Mouse (Mus musculus): ENCODE results near the gene Gm28308. TPM values are rescaled to one million over a fixed set of nuclear protein-coding genes. Genes with fewer than 3 reads are reported as not detected.
A peak's percentile ranks its signal among the peaks of the same experiment; 100 is the strongest.

Gene Gm28308
- polyA plus RNA-seq, 1 experiment from 2014 or later: not detected

DNA sequence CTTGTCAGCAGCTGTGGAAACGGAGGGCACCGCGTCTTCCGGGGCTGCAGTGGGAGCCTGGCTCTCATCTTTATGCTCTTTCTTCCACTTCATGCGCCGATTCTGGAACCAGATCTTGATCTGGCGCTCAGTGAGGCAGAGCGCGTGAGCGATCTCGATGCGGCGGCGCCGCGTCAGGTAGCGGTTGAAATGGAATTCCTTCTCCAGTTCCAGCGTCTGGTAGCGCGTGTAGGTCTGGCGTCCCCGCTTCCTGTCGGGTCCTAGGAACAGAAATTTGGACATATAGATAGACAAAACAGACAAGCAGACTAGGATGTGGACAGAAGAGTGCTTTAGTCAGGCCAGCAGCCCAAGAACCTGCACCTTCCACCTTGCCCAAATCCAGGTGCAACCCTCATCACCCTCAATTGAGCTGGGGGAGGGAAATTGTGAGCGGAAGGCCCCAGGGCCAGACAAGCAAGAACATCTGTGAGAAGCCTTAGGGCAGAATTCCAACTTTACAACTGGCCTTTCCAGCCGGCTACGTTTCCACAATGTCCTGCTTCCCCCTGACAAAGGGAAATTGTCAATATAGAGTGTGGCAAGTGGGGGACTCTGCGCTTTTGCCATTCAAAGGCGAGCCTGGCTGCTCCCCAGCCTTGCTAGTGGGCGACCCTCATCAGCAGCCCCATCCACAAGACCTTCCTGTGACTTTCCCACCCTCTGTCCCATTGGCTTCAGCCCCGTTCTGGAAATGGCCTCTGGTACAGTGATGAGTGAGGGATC is 2.8 kb upstream of the Gm28308 start:
- no peak for ATAC-seq (ENCODE audit: insufficient number of reproducible peaks, low FRiP score)
- no peak overlapping the region for H3K27ac ChIP-seq (ENCODE audit: poor library complexity, severe bottlenecking)
- H3K27me3 ChIP-seq (replicated peaks): peaks cover 98% of the 10 kb centered on the region
- no peaks in the 10 kb centered on the region for H3K36me3 ChIP-seq
- WGBS: 2% methylated on average over 30 of the region's 30 CpGs
- H3K4me3 ChIP-seq: no peak overlapping the region
- no peak overlapping the region for H3K9ac ChIP-seq
- H3K4me1 ChIP-seq (replicated peaks): peaks cover 18% of the 10 kb centered on the region
- H3K9me3 ChIP-seq (replicated peaks): no peaks in the 10 kb centered on the region
- no peak overlapping the region for H3K4me2 ChIP-seq

DNA sequence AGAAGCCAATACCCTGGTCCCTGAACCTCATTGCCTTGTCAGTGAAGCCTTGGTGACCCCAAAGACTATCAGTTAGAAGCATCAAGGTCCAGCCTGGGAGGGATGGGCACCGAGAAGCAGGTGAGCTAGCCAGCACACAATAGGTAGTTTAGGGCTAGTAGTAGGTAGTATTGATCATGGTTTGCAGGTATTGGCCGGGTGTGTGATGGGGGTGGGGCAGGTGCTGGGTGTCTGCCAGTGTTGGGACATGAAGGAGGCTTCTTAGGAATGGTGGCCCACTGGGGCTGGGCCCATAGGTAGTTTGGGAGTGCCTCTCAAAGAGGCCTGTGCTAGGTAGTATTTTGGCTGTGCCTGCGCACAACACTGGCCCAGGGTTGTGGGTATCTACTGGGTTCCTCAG is 1.9 kb upstream of the Gm28308 start:
- Histone ChIP-seq H3K4me3 (no peak overlapping the region), H3K9ac (no peak overlapping the region), H3K27me3 (replicated peaks) (peaks cover 96% of the 10 kb centered on the region), H3K4me1 (replicated peaks) (peaks cover 18% of the 10 kb centered on the region), H3K9me3 (replicated peaks) (no peaks in the 10 kb centered on the region), H3K4me2 (no peak overlapping the region), H3K27ac (ENCODE audit: poor library complexity, severe bottlenecking) (no peak overlapping the region), H3K36me3 (no peaks in the 10 kb centered on the region)
- 13% methylated on average over 3 of the region's 3 CpGs for WGBS
- ATAC-seq (ENCODE audit: insufficient number of reproducible peaks, low FRiP score): no peak

DNA sequence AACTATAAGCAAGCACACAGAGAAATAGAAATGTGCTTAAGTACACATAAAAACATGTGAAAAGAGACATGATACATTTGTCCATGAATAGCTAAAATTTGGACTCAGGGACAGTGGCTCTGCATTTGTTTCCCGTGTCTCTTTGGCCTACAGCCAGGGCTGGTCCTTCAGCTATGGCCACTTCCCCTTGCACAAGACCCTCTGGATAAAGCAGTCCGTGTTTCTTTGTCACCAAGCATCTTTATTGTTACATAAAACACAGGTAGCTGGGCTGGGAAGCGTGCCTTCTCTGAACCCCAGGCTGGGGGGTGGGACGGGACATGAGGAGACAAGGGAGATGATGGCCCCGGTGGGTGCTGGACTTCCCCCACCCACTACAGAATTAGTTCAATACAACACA is 1.1 kb upstream of the Gm28308 start:
- Histone ChIP-seq H3K27me3 (replicated peaks) (peaks cover 96% of the 10 kb centered on the region), H3K4me1 (replicated peaks) (peaks cover 18% of the 10 kb centered on the region), H3K4me3 (no peak overlapping the region), H3K36me3 (no peaks in the 10 kb centered on the region), H3K9ac (no peak overlapping the region), H3K4me2 (no peak overlapping the region), H3K9me3 (replicated peaks) (no peaks in the 10 kb centered on the region), H3K27ac (ENCODE audit: poor library complexity, severe bottlenecking) (no peak overlapping the region)
- 10% methylated on average over 5 of the region's 5 CpGs for WGBS
- no peak for ATAC-seq (ENCODE audit: insufficient number of reproducible peaks, low FRiP score)

DNA sequence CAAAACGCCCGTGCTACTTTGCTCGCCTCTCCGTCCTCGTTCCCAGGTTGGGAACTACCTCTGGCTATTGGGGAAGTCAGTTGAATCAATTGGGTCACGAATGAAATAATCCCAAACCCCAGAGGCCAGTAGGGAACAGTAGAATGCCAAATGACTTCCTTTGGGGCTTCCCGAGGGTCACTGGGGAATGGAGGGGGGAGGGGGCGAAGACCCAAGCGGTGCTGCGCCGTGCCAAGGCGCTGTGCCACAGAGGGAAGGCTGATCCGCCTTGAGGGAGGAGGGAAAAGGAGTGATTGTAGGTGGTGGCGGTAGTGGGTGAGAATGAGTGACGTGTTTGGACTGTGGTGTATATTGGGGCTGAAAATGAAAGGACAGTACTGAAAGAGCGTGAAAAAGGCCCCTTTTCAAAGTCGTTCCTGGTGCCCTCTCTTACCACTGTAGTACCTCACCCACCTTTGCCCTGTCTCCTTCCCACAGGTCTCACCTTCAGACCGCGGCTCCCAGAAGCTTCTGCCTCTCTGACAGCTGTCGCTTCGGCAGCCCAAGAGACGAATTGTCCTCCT is 502 bp downstream of the Gm28308 start:
- H3K4me1 ChIP-seq (replicated peaks): peaks cover 25% of the 10 kb centered on the region
- H3K9me3 ChIP-seq (replicated peaks): no peaks in the 10 kb centered on the region
- H3K9ac ChIP-seq: no peak overlapping the region
- no peak overlapping the region for H3K27ac ChIP-seq (ENCODE audit: poor library complexity, severe bottlenecking)
- peaks cover 96% of the 10 kb centered on the region for H3K27me3 ChIP-seq (replicated peaks)
- no peak for ATAC-seq (ENCODE audit: insufficient number of reproducible peaks, low FRiP score)
- H3K4me2 ChIP-seq: peak overlapping the region; percentile 51
- WGBS: 2% methylated on average over 22 of the region's 22 CpGs
- H3K36me3 ChIP-seq: no peaks in the 10 kb centered on the region
- peak overlapping the region; percentile 30 for H3K4me3 ChIP-seq

DNA sequence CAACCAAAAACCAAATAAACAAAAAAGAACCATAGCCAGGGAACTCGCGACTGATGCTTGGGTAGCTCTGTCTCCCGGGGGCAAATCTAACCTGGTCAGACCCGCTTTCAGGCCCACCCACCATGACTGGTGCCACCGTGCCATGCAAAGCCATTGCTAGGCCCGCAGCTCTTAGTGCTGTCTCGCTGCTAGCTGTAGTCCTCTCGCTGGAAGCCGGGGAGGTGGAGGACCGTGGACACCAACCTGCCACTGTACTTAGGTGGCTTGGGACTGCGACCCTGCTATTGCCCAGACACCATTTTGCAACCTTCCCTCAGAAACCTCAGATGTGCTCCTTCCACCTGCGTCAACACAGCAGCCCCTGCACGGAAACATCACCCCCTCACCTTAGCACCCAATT is 1.2 kb downstream of the Gm28308 start:
- Histone ChIP-seq H3K27ac (ENCODE audit: poor library complexity, severe bottlenecking) (no peak overlapping the region), H3K9ac (no peak overlapping the region), H3K4me2 (no peak overlapping the region), H3K4me1 (replicated peaks) (peaks cover 19% of the 10 kb centered on the region), H3K36me3 (no peaks in the 10 kb centered on the region), H3K9me3 (replicated peaks) (no peaks in the 10 kb centered on the region), H3K4me3 (no peak overlapping the region), H3K27me3 (replicated peaks) (peaks cover 96% of the 10 kb centered on the region)
- ATAC-seq (ENCODE audit: insufficient number of reproducible peaks, low FRiP score): no peak
- 4% methylated on average over 13 of the region's 13 CpGs for whole genome bisulfite sequencing

DNA sequence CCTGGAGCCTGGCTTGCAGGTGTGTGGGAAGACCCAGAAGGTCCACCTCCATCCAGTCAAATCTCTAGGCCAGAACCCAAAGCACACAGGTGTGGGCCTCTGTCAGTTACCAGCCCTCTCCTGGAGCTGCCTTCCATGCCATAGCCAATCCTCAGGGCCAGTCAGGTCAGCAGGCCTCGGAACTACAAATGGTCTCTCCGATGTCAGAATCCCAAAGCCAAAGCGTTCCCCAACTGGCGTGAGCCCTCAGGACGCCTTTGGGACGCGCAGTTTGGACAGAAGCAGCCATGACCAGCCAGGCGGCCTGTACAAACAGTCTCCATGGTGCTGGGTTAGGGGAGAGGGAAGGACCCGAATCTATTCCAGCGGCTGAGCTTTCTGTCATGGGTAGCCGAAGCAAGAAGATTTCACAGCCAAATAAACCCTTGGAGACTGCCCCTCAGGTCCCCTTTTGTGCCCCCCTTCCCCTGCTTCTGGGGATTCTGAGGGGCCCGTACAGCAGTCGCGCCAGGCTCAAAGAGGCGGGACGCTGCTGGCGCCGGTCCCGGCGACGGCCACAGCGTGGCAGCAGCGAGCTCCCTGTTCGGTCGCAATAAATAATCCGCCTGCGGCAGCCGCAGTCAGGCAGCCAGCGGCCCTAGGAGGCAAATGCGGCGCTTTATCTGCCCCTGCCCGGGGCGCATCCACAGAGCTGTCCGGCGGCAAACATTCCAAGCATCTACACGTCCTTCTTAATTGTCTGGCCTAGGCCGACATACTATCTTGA is 1.8 kb downstream of the Gm28308 start:
- no peak overlapping the region for H3K4me3 ChIP-seq
- peak; percentile 54 for ATAC-seq (ENCODE audit: insufficient number of reproducible peaks, low FRiP score)
- H3K9me3 ChIP-seq (replicated peaks): no peaks in the 10 kb centered on the region
- no peak overlapping the region for H3K27ac ChIP-seq (ENCODE audit: poor library complexity, severe bottlenecking)
- peaks cover 16% of the 10 kb centered on the region for H3K4me1 ChIP-seq (replicated peaks)
- H3K36me3 ChIP-seq: no peaks in the 10 kb centered on the region
- H3K27me3 ChIP-seq (replicated peaks): peaks cover 96% of the 10 kb centered on the region
- WGBS: 2% methylated on average over 37 of the region's 37 CpGs
- H3K4me2 ChIP-seq: 0 out of 2 replicates have a peak overlapping the region, but pooled peaks have one; percentile 11
- H3K9ac ChIP-seq: no peak overlapping the region

DNA sequence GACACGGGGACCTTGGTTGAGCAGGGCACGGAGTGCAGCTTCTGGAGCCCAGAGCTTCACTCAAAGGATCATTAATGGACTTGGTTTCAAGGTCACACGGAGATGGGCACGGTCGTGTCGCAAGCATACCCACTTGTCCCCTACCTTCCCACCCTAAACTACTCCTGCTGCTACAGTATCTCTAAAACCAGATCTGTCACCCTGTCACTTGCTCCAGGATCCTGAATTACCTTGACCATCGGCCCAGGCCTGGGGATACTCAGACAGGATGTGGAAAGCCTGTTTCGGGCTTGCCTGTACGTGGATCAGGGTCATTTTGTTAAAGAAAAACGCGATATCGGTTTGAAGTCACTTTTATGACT is 3.5 kb downstream of the Gm28308 start:
- H3K36me3 ChIP-seq: no peaks in the 10 kb centered on the region
- H3K4me3 ChIP-seq: no peak overlapping the region
- H3K9ac ChIP-seq: no peak overlapping the region
- WGBS: 8% methylated on average over 12 of the region's 12 CpGs
- no peak overlapping the region for H3K27ac ChIP-seq (ENCODE audit: poor library complexity, severe bottlenecking)
- H3K4me1 ChIP-seq (replicated peaks): peaks cover 16% of the 10 kb centered on the region
- peaks cover 96% of the 10 kb centered on the region for H3K27me3 ChIP-seq (replicated peaks)
- ATAC-seq (ENCODE audit: insufficient number of reproducible peaks, low FRiP score): no peak
- no peak overlapping the region for H3K4me2 ChIP-seq
- no peaks in the 10 kb centered on the region for H3K9me3 ChIP-seq (replicated peaks)

DNA sequence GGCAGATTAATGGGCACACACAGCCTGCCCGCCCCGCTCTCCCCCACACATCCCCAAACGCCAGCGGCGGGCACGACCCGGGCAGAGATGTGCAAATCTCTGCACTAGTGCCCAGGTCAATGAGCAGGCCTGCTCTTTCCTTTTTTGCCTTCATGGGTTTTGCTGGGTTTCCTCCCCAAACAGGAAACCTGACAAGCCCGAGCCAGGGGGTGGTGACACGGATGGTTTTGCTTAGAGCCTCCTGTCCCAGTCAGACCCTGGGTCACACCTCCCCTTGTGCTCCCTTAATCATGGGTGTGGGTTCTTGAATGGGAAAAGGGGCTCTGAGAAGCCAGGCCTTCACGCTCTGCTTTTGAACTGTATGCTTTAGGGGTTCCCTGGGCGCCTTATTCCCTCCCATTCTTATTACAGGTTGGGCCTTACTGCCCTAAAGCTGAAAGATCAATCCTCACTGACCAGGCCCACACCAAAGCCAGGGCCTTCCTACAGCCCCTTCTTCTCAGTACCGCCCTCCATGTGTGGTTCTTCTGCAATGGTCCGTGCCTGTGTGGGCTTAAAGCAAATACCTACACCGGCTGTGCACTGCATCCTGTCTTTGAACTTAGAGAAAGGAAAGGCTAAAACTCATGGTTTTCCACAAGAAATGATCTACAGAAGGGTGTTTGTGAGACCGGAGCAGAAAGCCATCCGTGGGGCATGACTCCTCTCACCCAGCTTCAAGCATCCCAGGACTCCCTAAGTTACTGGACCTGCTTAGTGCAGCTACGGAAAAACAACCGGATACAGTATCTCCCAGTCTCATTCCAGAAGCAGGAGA is 4.1 kb downstream of the Gm28308 start:
- no peaks in the 10 kb centered on the region for H3K9me3 ChIP-seq (replicated peaks)
- ATAC-seq (ENCODE audit: insufficient number of reproducible peaks, low FRiP score): no peak
- peak overlapping the region; percentile 49 for H3K4me2 ChIP-seq
- WGBS: 5% methylated on average over 18 of the region's 18 CpGs
- peaks cover 96% of the 10 kb centered on the region for H3K27me3 ChIP-seq (replicated peaks)
- peak overlapping the region; percentile 25 for H3K4me3 ChIP-seq
- no peak overlapping the region for H3K27ac ChIP-seq (ENCODE audit: poor library complexity, severe bottlenecking)
- H3K36me3 ChIP-seq: no peaks in the 10 kb centered on the region
- H3K9ac ChIP-seq: no peak overlapping the region
- peaks cover 22% of the 10 kb centered on the region for H3K4me1 ChIP-seq (replicated peaks)

DNA sequence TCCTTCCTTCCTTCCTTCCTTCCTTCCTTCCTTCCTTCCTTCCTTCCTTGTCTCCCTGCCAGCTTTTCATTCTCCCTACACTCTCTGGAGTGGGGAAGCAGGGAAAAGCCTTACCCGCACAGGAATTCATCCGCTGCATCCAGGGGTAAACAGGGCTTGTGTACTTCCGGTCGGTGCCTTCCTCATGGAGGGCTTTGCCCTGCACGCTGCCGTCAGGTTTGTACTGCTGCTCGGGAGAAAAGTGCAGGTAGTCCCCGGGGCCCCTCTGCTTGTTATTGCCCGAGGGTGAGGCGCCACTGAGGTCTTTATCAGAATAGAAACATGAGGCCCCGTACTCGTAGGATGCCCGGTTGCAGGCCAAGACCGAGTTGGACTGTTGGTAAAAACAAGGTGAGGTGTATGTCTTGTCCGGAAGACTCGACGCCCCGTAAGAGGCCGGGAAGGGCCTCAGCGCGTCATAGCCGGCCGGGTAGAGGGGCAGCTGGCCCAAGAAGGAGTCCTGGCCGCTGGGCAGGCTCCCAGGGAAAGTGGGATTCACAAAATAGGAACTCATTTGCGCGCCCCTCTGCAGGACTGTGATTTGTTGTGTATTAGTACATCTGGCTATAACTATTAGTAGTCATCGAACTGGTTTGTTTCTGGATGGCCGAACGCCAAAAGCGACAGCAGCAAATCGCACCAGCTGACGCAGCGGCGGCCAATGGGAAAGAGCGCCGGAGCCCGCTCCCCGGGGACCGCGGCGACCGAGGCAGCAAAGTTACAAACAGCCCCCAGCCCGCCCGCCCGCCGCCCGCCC is 4.9 kb downstream of the Gm28308 start, which contains the start of gene Hoxa6:
Gene Hoxa6, minus strand, starts transcription at position 651 of the 796 bp plus-strand sequence.
- ATAC-seq (ENCODE audit: insufficient number of reproducible peaks, low FRiP score): no peak
- no peaks in the 10 kb centered on the region for H3K9me3 ChIP-seq (replicated peaks)
- peak within 1 kb of the TSS; percentile 25 for H3K4me3 ChIP-seq
- H3K9ac ChIP-seq: no peak within 1 kb of the TSS
- H3K4me2 ChIP-seq: peak within 1 kb of the TSS; percentile 49
- 1% methylated on average over 47 of the region's 47 CpGs for WGBS
- peaks cover 98% of the 10 kb centered on the region for H3K27me3 ChIP-seq (replicated peaks)
- H3K4me1 ChIP-seq (replicated peaks): peaks cover 30% of the 10 kb centered on the region
- H3K27ac ChIP-seq (ENCODE audit: poor library complexity, severe bottlenecking): no peak within 1 kb of the TSS
- no peaks in the 10 kb centered on the region for H3K36me3 ChIP-seq

DNA sequence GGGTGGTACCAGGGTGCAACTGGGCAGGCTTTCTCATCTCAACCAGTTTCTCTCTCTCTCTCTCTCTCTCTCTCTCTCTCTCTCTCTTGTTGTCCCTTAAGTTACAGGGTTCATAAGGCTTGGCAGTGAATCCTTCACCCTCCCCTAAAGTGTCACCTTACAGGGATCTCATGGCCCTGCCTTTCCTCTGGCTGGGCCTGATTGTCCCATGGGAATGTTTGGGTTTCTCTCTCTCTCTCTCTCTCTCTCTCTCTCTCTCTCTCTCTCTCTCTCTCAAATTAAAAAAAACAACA is 5.5 kb downstream of the Gm28308 start:
- H3K9ac ChIP-seq: no peak overlapping the region
- H3K9me3 ChIP-seq (replicated peaks): no peaks in the 10 kb centered on the region
- peaks cover 26% of the 10 kb centered on the region for H3K4me1 ChIP-seq (replicated peaks)
- H3K4me3 ChIP-seq: no peak overlapping the region
- no peak overlapping the region for H3K4me2 ChIP-seq
- H3K27me3 ChIP-seq (replicated peaks): peaks cover 98% of the 10 kb centered on the region
- H3K27ac ChIP-seq (ENCODE audit: poor library complexity, severe bottlenecking): no peak overlapping the region
- no peak for ATAC-seq (ENCODE audit: insufficient number of reproducible peaks, low FRiP score)
- no peaks in the 10 kb centered on the region for H3K36me3 ChIP-seq

All from heart, embryonic 12.5 days (tissue).